Mouse (Mus musculus) forebrain, embryonic 11.5 days (tissue): ENCODE measurements at regions not wholly inside any gene's neighbourhood (a gene's known extent, or its start where the extent isn't known, plus 50 kb on each side); places are given as distances from the start of the nearest gene placed in this dataset.
A peak's percentile ranks its signal among the peaks of the same experiment; 100 is the strongest.

Experiments used
- ATAC-seq: fragments of 200-750 bp; cut with Nextera tagmentation; replicated peaks from 2 replicates; pipeline ENCODE4 v1.8.0; 2017; ENCODE audit warnings: moderate TSS enrichment; ENCODE audit not compliant: low FRiP score
- DNase-seq: peaks from one replicate; pipeline ENCODE4 v3.0.0-alpha.2; 2017; ENCODE audit warnings: low spot score
- H3K27ac ChIP-seq: fragments of 300-500 bp; sonication (generic); 2 replicates; pipeline ENCODE4 v1.5.1; 2014; ENCODE audit warnings: low read depth, low read length
- H3K27me3 ChIP-seq: fragments of 300-500 bp; sonication (generic); 2 replicates; pipeline ENCODE4 v1.6.1; 2014; ENCODE audit warnings: mild to moderate bottlenecking, low read length, mixed read lengths; ENCODE audit not compliant: control insufficient read depth, insufficient read depth
- H3K36me3 ChIP-seq: fragments of 300-500 bp; sonication (generic); 2 replicates; pipeline ENCODE4 v1.6.1; 2014; ENCODE audit warnings: mild to moderate bottlenecking, low read length, moderate library complexity, mixed read lengths; ENCODE audit not compliant: control insufficient read depth, insufficient read depth
- H3K4me1 ChIP-seq: fragments of 300-500 bp; sonication (generic); replicated peaks from 2 replicates; pipeline ENCODE4 v1.6.1; 2014; ENCODE audit warnings: low read length, mixed read lengths; ENCODE audit not compliant: control insufficient read depth, insufficient read depth
- H3K4me2 ChIP-seq: fragments of 300-500 bp; sonication (generic); 2 replicates; pipeline ENCODE4 v1.6.1; 2014; ENCODE audit warnings: low read depth, mild to moderate bottlenecking, low read length, moderate library complexity, mixed read lengths; ENCODE audit not compliant: severe bottlenecking
- H3K4me3 ChIP-seq: fragments of 300-500 bp; sonication (generic); 2 replicates; pipeline ENCODE4 v1.5.1; 2014; ENCODE audit warnings: low read depth, low read length
- H3K9ac ChIP-seq: fragments of 300-500 bp; sonication (generic); 2 replicates; pipeline ENCODE4 v1.6.1; 2014; ENCODE audit warnings: low read length
- H3K9me3 ChIP-seq: fragments of 300-500 bp; sonication (generic); 2 replicates; pipeline ENCODE4 v1.6.1; 2016; ENCODE audit warnings: low read length, mixed read lengths; ENCODE audit not compliant: control insufficient read depth
- WGBS: fragments of 180-500 bp; shearing (Covaris S2); extraction: QIAGEN DNeasy Blood & Tissue Kit; methylation state at CpG from one replicate; pipeline ENCODE4 v1.1.7; 2014; 5-methylcytosine and 5-hydroxymethylcytosine counted together

DNA sequence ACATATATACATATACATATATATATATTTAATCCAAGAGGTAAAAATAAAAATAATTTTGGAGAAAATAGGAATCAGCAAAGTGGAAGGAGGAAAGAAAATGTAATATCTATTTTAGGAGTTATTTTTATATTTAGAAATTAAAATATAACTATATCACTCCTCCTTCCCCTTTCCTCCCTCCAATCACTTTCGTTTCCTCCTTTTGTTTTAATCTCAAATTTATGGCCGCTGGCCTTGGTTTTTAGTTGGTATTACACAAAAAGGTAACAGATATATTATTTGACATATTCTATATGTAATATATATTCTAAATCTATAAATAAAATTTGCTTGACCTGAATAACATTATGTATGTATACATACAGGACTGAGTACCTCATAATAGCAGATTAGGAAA is 93.1 kb upstream of the Vegfc start:
- ATAC-seq, result no peak
- 90% methylated on average over 2 of the region's 2 CpGs for WGBS

DNA sequence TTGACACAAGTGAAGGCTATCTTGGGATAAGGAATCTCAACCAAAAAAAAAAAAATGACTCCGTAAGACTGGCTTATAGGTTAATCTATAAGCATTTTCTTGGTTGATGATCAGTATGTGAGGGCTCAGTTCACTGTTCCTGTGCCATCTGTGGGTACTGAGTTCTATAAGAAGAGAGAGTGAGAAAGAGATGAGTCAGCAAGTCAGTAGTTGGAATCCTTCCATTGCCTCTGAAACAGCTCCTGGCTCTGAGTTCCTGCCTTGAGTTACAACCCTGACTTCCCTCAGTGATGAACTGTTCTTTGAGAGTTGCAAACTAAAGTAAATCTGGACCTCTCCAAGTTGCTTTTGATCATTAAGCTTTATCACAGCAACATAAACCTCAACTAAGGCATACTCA is 91.7 kb upstream of the Vegfc start:
- 97% methylated on average over 1 of the region's 1 CpGs for WGBS
- ATAC-seq (no peak), DNase-seq (no peak)
- Histone ChIP-seq H3K36me3 (no peaks in the 10 kb centered on the region), H3K9ac (no peak overlapping the region), H3K4me2 (no peak overlapping the region), H3K4me3 (no peak overlapping the region), H3K27me3 (no peaks in the 10 kb centered on the region), H3K27ac (no peak overlapping the region), H3K4me1 (no peaks in the 10 kb centered on the region), H3K9me3 (no peaks in the 10 kb centered on the region)

More for the DNA sequence above, 93.1 kb upstream of the Vegfc start:
- H3K36me3 ChIP-seq, result no peaks in the 10 kb centered on the region
- H3K4me1 ChIP-seq, result no peaks in the 10 kb centered on the region
- DNase-seq, result no peak
- no peaks in the 10 kb centered on the region for H3K27me3 ChIP-seq
- H3K9ac ChIP-seq, result no peak overlapping the region
- H3K9me3 ChIP-seq, result no peaks in the 10 kb centered on the region
- no peak overlapping the region for H3K4me3 ChIP-seq
- H3K4me2 ChIP-seq, result no peak overlapping the region
- no peak overlapping the region for H3K27ac ChIP-seq

DNA sequence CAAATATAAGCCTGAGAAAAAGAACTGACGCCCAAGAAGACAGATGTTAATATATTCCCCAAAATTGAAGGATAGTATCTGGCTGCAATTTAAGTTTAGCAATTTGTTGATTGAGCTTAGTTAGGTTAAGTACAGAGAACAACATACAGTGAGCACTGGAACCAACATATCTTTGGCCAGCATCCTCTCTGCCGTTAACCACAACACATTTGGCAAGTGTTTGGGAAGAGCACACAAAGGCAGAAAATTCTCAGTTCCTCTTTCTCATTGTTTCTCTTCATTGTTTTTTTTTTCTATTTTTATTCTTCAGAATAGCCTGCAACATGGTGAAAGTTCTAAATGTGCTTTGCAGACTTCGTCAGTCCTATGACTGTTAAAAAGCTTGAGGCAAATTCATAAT is 83.2 kb upstream of the Vegfc start:
- Histone ChIP-seq H3K27me3 (no peaks in the 10 kb centered on the region), H3K4me1 (no peaks in the 10 kb centered on the region), H3K4me2 (no peak overlapping the region), H3K36me3 (no peaks in the 10 kb centered on the region), H3K4me3 (no peak overlapping the region), H3K27ac (no peak overlapping the region), H3K9ac (no peak overlapping the region), H3K9me3 (no peaks in the 10 kb centered on the region; the same call in 1 of the 2 replicates)
- ATAC-seq (no peak), DNase-seq (no peak)
- 84% methylated on average over 3 of the region's 3 CpGs for WGBS

DNA sequence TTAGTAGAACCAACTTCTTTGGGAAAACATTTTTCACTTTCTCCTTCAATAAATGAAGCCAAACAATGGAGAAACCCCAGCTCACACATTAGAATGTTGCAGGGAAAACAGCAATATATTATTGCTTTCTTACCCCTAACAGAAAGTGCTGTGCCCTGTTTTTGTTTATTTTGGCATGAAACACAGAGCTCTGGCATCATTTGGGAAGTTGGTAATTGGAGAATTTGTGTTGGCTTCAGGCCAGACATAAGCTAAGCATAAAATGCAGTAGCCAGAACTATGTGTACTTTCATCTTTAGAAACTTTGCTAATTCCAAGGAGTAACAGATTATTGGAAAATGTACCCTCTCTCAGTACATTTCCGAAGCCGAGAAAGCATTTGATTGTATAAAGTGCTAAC is 79.9 kb upstream of the Vegfc start:
- Histone ChIP-seq H3K4me3 (no peak overlapping the region), H3K4me2 (no peak overlapping the region), H3K9ac (no peak overlapping the region), H3K36me3 (no peaks in the 10 kb centered on the region), H3K27me3 (no peaks in the 10 kb centered on the region), H3K27ac (no peak overlapping the region), H3K4me1 (no peaks in the 10 kb centered on the region), H3K9me3 (no peaks in the 10 kb centered on the region)
- DNase-seq, result no peak
- 89% methylated on average over 2 of the region's 2 CpGs for WGBS
- ATAC-seq, result no peak

DNA sequence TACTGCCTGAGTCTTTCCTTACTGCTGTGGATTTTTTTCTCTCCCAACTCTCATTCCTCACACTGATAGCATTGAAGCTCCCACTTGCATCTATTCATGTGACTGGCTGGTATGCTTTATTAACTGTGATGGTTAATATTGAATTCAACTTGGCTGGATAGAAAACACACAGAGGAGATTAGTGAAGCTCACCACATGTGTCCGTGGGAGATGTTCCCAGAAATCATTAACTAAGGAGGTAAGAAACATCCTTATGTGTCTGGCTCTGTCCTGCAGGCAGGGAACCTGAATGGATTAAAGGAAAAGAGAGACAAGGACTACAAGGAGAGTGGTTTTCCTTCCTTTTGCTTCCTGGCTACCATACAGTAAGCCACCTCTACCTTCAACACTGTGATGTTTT is 74.5 kb upstream of the Vegfc start:
- no peak overlapping the region for H3K4me3 ChIP-seq
- ATAC-seq, result no peak
- H3K4me2 ChIP-seq, result no peak overlapping the region
- no peaks in the 10 kb centered on the region for H3K27me3 ChIP-seq
- H3K9ac ChIP-seq, result no peak overlapping the region
- no peak for DNase-seq
- WGBS, result 64% methylated on average over 1 of the region's 1 CpGs
- no peaks in the 10 kb centered on the region for H3K4me1 ChIP-seq
- H3K9me3 ChIP-seq, result no peaks in the 10 kb centered on the region
- H3K36me3 ChIP-seq, result no peaks in the 10 kb centered on the region
- H3K27ac ChIP-seq, result no peak overlapping the region

DNA sequence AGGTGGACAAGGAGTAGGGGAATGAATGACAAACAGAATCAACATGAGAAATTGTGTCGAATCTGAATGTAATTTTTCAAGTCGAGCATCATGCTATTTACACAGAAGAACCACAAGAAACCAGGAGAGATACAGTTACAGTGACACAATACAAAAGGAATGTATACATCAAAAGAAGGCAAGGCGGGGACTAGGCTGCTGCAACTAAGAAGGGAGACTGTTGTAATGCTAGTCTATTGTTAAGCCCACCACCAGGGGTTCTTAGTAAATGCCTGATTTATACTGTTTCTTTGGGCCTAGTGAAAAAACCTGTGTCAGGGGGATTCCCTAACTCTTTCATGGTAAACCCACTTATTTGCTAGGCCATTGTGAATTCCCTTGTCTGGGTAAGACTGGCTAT is 63.3 kb upstream of the Vegfc start:
- Histone ChIP-seq H3K9me3 (no peaks in the 10 kb centered on the region), H3K27me3 (no peaks in the 10 kb centered on the region), H3K4me3 (no peak overlapping the region), H3K36me3 (no peaks in the 10 kb centered on the region), H3K9ac (no peak overlapping the region), H3K4me1 (no peaks in the 10 kb centered on the region), H3K4me2 (no peak overlapping the region), H3K27ac (no peak overlapping the region)
- ATAC-seq (no peak), DNase-seq (no peak)
- 30% methylated on average over 3 of the region's 3 CpGs for WGBS

DNA sequence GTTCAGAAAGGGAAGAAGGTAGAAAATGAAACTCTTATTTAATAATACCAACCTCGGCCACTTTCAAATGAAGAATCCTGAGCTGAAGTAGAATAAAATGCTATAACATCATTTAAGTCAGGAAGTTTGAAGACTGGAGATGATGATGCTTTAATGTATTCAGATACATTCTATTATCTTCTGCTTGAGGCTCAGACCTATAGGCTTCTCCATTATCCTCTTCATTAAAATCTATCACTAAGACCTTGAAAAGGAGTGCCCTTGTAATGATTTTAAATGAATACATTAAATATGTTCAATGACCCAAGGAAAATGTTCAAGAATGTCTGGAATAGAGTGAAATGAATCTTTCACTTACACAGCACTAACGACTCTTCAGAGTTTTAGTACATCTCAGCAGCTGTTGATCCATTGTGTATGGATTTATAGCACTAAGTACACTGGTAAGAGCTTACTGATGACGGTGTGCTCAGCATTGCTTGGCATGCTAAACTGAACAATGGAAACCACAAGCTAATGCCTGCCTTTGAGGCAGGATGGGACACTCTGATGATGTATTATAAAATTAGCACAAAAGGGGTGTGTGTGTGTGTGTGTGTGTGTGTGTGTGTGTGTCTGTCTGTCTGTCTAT is 58.8 kb upstream of the Vegfc start:
- Histone ChIP-seq H3K4me2 (no peak overlapping the region), H3K36me3 (no peaks in the 10 kb centered on the region), H3K4me3 (no peak overlapping the region), H3K9ac (no peak overlapping the region), H3K4me1 (no peaks in the 10 kb centered on the region), H3K27ac (no peak overlapping the region), H3K9me3 (no peaks in the 10 kb centered on the region), H3K27me3 (no peaks in the 10 kb centered on the region)
- DNase-seq (no peak), ATAC-seq (peak; percentile 88)
- 27% methylated on average over 3 of the region's 3 CpGs for WGBS
